Mouse (Mus musculus) cerebellum, adult 11-12 months (tissue): Measurements from ENCODE around the gene Dscaml1.

Source experiments
- DNase-seq: peaks from one replicate; pipeline ENCODE4 v3.0.0; 2022

The Dscaml1 gene

GRCm38 (mm10) chr9:45788405-45788804 is 362.0 kb downstream of the Dscaml1 start:
- DNase-seq = no peak

DNA sequence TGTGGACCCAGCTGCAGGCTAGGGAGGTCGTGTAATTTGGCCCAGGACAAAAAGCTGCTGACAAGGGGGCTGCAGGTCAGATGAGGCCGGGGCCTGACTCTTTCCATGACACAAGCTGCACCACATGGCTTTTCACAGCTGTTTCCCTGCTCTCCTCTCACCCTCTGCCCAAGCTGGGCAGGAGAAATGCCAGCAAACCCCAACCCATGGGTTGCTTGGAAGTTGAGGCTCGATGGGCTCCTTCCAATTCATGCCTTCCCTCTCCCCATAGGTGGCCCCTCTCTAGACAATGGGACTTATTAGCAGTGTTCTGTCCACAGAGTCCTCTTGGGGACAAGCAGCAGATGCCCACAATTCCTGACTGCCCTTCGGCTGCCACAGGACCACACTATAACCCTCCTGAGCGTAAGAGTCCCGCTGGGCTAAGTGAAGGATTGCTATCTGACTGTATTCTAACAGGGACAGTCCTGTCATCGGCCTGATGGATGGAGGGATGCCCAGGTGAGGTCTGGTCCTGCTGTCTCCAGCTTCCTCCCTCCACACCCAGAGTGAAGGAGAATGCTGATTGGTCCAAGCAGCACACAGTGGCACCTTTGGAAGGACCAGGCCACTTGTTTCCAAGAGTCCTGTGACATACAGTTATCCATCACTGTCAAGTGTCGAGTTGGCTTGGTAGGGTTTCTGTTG is 365.2 kb downstream of the Dscaml1 start:
- DNase-seq = no peak

DNA sequence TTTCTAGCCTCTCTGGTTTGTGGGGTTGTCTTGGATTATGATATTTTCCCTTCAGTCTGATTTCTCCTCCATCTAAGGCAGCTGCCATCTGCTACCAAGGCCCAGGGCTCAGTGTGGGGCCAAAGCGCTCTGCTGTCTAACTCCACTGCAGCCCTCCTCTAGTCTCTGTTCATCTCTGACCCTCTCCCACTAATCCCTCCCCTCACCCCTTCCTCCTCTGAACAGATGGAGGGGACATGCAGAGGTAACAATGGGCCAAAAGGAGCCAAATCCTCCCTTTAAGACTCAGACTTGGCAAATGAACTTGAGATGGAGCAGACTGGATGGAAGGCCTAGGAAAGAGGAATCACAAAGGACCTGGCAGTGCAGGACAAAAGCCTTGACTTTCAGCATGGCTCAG is 365.8 kb downstream of the Dscaml1 start:
- no peak for DNase-seq

DNA sequence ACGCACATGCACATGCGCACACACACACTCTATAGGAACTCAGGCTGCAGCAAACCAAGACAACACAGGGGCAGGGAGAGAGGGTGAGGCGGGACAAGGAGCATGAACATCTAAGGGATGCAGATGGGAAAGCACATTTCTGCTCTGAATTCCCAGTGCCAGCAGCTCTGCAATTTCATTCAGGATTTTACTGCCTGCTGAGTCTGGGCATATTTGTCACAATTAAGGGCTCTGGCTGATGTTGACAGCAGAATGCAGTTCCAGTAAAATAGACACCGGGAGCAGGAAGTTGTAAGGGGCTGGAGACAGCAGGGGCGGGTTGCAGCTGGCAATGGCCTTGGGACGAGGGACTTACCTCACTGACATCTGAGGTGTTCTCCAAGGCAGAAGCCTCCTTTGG is 367.3 kb downstream of the Dscaml1 start:
- DNase-seq = no peak

DNA sequence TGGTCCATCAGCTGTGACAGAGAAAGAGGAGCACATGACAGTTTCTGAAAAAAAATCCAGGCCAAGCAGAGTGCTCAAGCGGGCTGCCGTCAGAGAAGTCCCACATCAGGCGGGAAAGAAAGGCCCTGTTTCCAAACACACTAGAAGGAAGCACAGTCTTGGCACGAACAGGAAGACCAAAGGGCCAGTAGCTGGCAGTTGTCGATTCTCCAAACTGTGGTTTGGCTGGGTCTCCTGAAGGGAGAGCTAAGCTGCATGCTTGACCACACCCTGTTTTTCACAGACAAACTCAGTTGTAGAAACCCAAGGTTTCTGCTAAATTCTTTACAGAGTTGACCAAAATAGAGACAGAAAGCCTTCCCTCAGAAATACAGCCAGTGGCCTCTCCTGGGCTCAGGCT is 369.3 kb downstream of the Dscaml1 start:
- DNase-seq = no peak

DNA sequence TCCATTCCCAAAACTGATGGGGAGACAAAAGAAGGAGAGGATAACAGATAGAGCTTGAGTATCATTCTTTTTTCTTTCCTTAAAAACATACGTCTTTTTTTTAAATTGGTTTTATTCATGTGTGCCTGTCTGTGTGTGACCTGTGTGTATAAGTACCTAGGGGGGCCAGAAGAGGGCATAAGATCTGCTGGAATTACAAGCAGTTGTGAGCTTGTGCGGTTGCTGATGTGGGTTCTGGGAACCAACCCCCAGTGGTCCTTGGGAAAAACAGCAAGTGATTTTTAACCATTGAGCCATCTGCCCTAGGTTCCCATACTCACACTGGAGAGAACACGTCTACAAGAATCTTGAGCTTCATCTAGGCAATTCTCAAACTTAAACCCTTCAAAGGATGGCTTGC is 370.8 kb downstream of the Dscaml1 start:
- DNase-seq = no peak

DNA sequence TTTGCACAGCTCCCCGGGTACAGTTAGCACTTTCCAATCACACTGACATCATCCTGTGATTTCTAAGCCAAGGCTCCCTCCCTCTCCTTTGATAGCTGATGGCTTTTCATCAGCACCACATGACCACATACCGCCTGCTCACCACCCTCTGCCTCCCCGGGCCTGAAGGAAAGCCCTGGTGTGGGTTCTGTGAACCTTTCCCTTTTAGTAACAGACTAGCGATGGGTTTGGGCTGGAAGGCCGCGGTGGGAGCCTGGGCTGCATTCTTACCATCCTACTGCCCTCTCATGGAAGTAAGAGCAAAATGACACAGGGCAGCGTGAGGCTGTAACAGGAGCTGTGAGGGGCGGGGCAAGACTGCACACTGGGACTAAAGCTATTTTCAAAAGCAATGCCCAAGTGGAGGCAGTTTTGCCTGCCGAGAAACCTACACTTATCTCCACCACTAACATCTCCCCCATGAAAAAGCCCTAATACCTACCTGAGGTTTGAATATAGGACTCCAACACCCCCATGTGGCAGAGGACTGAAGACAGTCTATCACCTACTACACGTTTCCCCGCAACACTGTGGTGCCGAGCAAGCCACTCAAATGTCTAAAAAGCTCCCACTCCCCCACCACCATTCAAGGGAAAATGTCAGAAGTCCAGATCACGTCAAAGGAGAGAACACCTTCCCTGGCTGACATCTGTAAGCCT is 372.2 kb downstream of the Dscaml1 start:
- DNase-seq = no peak

- DNase-seq = no peak
Observed at GRCm38 (mm10) chr9:45799402-45799801, 373.0 kb downstream of the Dscaml1 start.
